Mouse (Mus musculus): ENCODE data around the gene Dnajc22. TPM values are rescaled to one million over a fixed set of nuclear protein-coding genes. Genes with fewer than 3 reads are reported as not detected.

The Dnajc22 gene
- polyA plus RNA-seq, 1 experiment from 2014 or later, result 0.75 TPM

- Histone ChIP-seq H3K9ac (ENCODE audit: low read depth, low read length) (no peak overlapping the region), H3K4me3 (ENCODE audit: low read depth, low read length) (no peak overlapping the region), H3K4me1 (ENCODE audit: control insufficient read depth, insufficient read depth, low read length) (no peaks in the 10 kb centered on the region), H3K27me3 (ENCODE audit: control insufficient read depth, insufficient read depth, low read depth, low read length) (no peaks in the 10 kb centered on the region), H3K4me2 (ENCODE audit: low read length) (no peak overlapping the region), H3K27ac (ENCODE audit: low read length) (no peak overlapping the region), H3K9me3 (replicated peaks; ENCODE audit: control insufficient read depth, low read length, poor library complexity, severe bottlenecking) (no peaks in the 10 kb centered on the region), H3K36me3 (ENCODE audit: control insufficient read depth, insufficient read depth, low read length) (peaks cover 10% of the 10 kb centered on the region)
- WGBS, result 96% methylated on average over 7 of the region's 7 CpGs
- no peak for ATAC-seq
Measured at GRCm38 (mm10) chr15:99150516-99150915, 57.5 kb downstream of the Dnajc22 start.

GRCm38 (mm10) chr15:99151324-99151723 is 58.4 kb downstream of the Dnajc22 start:
- Histone ChIP-seq H3K27ac (ENCODE audit: low read length) (no peak overlapping the region), H3K4me1 (ENCODE audit: control insufficient read depth, insufficient read depth, low read length) (no peaks in the 10 kb centered on the region), H3K36me3 (ENCODE audit: control insufficient read depth, insufficient read depth, low read length) (0 out of 2 replicates have a peak, but pooled peaks cover 4% of the 10 kb centered on the region), H3K9me3 (replicated peaks; ENCODE audit: control insufficient read depth, low read length, poor library complexity, severe bottlenecking) (no peaks in the 10 kb centered on the region), H3K4me2 (ENCODE audit: low read length) (no peak overlapping the region), H3K27me3 (ENCODE audit: control insufficient read depth, insufficient read depth, low read depth, low read length) (no peaks in the 10 kb centered on the region), H3K4me3 (ENCODE audit: low read depth, low read length) (no peak overlapping the region), H3K9ac (ENCODE audit: low read depth, low read length) (no peak overlapping the region)
- WGBS, result 87% methylated on average over 8 of the region's 8 CpGs
- ATAC-seq, result no peak

GRCm38 (mm10) chr15:99153466-99153865 is 60.5 kb downstream of the Dnajc22 start:
- H3K9me3 ChIP-seq (replicated peaks; ENCODE audit: control insufficient read depth, low read length, poor library complexity, severe bottlenecking), result no peaks in the 10 kb centered on the region
- no peak for ATAC-seq
- H3K36me3 ChIP-seq (ENCODE audit: control insufficient read depth, insufficient read depth, low read length), result 0 out of 2 replicates have a peak, but pooled peaks cover 4% of the 10 kb centered on the region
- no peaks in the 10 kb centered on the region for H3K27me3 ChIP-seq (ENCODE audit: control insufficient read depth, insufficient read depth, low read depth, low read length)
- 98% methylated on average over 8 of the region's 8 CpGs for WGBS
- no peak overlapping the region for H3K4me2 ChIP-seq (ENCODE audit: low read length)
- H3K9ac ChIP-seq (ENCODE audit: low read depth, low read length), result no peak overlapping the region
- no peak overlapping the region for H3K4me3 ChIP-seq (ENCODE audit: low read depth, low read length)
- no peak overlapping the region for H3K27ac ChIP-seq (ENCODE audit: low read length)
- H3K4me1 ChIP-seq (ENCODE audit: control insufficient read depth, insufficient read depth, low read length), result no peaks in the 10 kb centered on the region

Small RNA genes lying within 50 kb of the gene (microRNA-seq; reads per million reads assigned to microRNA genes)
- gene Mir6960, result 0.69 reads per million

Other genes with a start within 250 kb of the Dnajc22 start
- 10.1 and 11.8 TPM in 2 replicates for gene Kmt2d, start 222.0 kb upstream of the Dnajc22 start, polyA plus RNA-seq (2015; fragmentation: Nextera tagmentation; extraction: Ambion mirVana)
- gene Rhebl1, start 198.6 kb upstream of the Dnajc22 start, polyA plus RNA-seq (2015; fragmentation: Nextera tagmentation; extraction: Ambion mirVana), result 37.2 and 38.7 TPM in 2 replicates
- 0.36 and 0.39 TPM in 2 replicates for gene Dhh, start 194.6 kb upstream of the Dnajc22 start, polyA plus RNA-seq (2015; fragmentation: Nextera tagmentation; extraction: Ambion mirVana)
- 27.9 and 33.5 TPM in 2 replicates for gene Lmbr1l, start 174.9 kb upstream of the Dnajc22 start, polyA plus RNA-seq (2015; fragmentation: Nextera tagmentation; extraction: Ambion mirVana)
- 1,165 and 1,361 TPM in 2 replicates for gene Tuba1b, start 158.6 kb upstream of the Dnajc22 start, polyA plus RNA-seq (2015; fragmentation: Nextera tagmentation; extraction: Ambion mirVana)
- gene Gm49450, start 139.6 kb upstream of the Dnajc22 start, polyA plus RNA-seq (2015; fragmentation: Nextera tagmentation; extraction: Ambion mirVana), result not detected in 2 replicates
- gene Tuba1a, start 139.5 kb upstream of the Dnajc22 start, polyA plus RNA-seq (2015; fragmentation: Nextera tagmentation; extraction: Ambion mirVana), result 17,735 and 17,910 TPM in 2 replicates
- 11.6 and 12.5 TPM in 2 replicates for gene Tuba1c, start 63.3 kb upstream of the Dnajc22 start, polyA plus RNA-seq (2015; fragmentation: Nextera tagmentation; extraction: Ambion mirVana)
- gene Prph, start 38.0 kb upstream of the Dnajc22 start, polyA plus RNA-seq (2015; fragmentation: Nextera tagmentation; extraction: Ambion mirVana), result 5.1 and 7.1 TPM in 2 replicates
- gene Troap, start 18.6 kb upstream of the Dnajc22 start, polyA plus RNA-seq (2015; fragmentation: Nextera tagmentation; extraction: Ambion mirVana), result 3.2 and 4.9 TPM in 2 replicates
- gene C1ql4, start 5.4 kb upstream of the Dnajc22 start, polyA plus RNA-seq (2015; fragmentation: Nextera tagmentation; extraction: Ambion mirVana), result 7.2 and 7.8 TPM in 2 replicates
- 28.0 and 32.2 TPM in 2 replicates for gene Spats2, start 32.7 kb downstream of the Dnajc22 start, polyA plus RNA-seq (2015; fragmentation: Nextera tagmentation; extraction: Ambion mirVana)
- gene Kcnh3, start 131.7 kb downstream of the Dnajc22 start, polyA plus RNA-seq (2015; fragmentation: Nextera tagmentation; extraction: Ambion mirVana), result 0.25 and 0.50 TPM in 2 replicates
- 209 and 211 TPM in 2 replicates for gene Mcrs1, start 158.8 kb downstream of the Dnajc22 start, polyA plus RNA-seq (2015; fragmentation: Nextera tagmentation; extraction: Ambion mirVana)
- 122 and 130 TPM in 2 replicates for gene Prpf40b, start 201.9 kb downstream of the Dnajc22 start, polyA plus RNA-seq (2015; fragmentation: Nextera tagmentation; extraction: Ambion mirVana)
- 0.53 and 0.73 TPM in 2 replicates for gene Fam186b, start 202.7 kb downstream of the Dnajc22 start, polyA plus RNA-seq (2015; fragmentation: Nextera tagmentation; extraction: Ambion mirVana)